Mouse (Mus musculus) cortical plate, adult 2 months (tissue): ENCODE measurements at regions not wholly inside any gene's neighbourhood (a gene's known extent, or its start where the extent isn't known, plus 50 kb on each side); places are given as distances from the start of the nearest gene placed in this dataset.

Source experiments
- H3K27ac ChIP-seq: fragments of 200-500 bp; 2 replicates; pipeline ENCODE4 v1.5.1; 2012; ENCODE audit warnings: low read length, control low read depth, inconsistent platforms; ENCODE audit not compliant: insufficient read depth
- H3K4me1 ChIP-seq: fragments of 200-500 bp; 2 replicates; pipeline ENCODE4 v1.6.1; 2011; ENCODE audit warnings: low read length; ENCODE audit not compliant: control insufficient read depth, insufficient read depth
- H3K4me3 ChIP-seq: fragments of 200-500 bp; 2 replicates; pipeline ENCODE4 v1.5.1; 2011; ENCODE audit warnings: mild to moderate bottlenecking, low read length, control low read depth; ENCODE audit not compliant: insufficient read depth
- CTCF ChIP-seq: fragments of 200-500 bp; IDR thresholded peaks from 2 replicates; pipeline ENCODE4 v1.5.1; 2011; ENCODE audit warnings: mild to moderate bottlenecking, control low read depth, low read length; ENCODE audit not compliant: insufficient read depth; ENCODE audit errors: extremely low read depth
- POLR2A ChIP-seq: fragments of 200-500 bp; IDR thresholded peaks from 2 replicates; pipeline ENCODE4 v1.6.1; 2011; ENCODE audit warnings: mild to moderate bottlenecking, low read length, control low read depth; ENCODE audit not compliant: insufficient read depth; ENCODE audit errors: extremely low read depth

GRCm38 (mm10) chr8:115486904-115487303 is 220.7 kb downstream of the Maf start:
- no peaks in the 10 kb centered on the region for H3K4me1 ChIP-seq
- no peak overlapping the region for H3K27ac ChIP-seq
- no peak overlapping the region for H3K4me3 ChIP-seq
- no peak for TF ChIP-seq POLR2A
- no peak for TF ChIP-seq CTCF

- H3K27ac ChIP-seq, result no peak overlapping the region
Observed at GRCm38 (mm10) chr8:115481136-115481535, 226.5 kb downstream of the Maf start.

GRCm38 (mm10) chr8:115478406-115479060 is 229.1 kb downstream of the Maf start:
- Histone ChIP-seq H3K4me1 (no peaks in the 10 kb centered on the region), H3K4me3 (no peak overlapping the region), H3K27ac (no peak overlapping the region)
- TF ChIP-seq CTCF (no peak), POLR2A (no peak)

More at GRCm38 (mm10) chr8:115481136-115481535, 226.5 kb downstream of the Maf start:
- Histone ChIP-seq H3K4me1 (no peaks in the 10 kb centered on the region), H3K4me3 (no peak overlapping the region)
- TF ChIP-seq POLR2A (no peak), CTCF (no peak)

- H3K4me3 ChIP-seq, result no peak overlapping the region
Observed at GRCm38 (mm10) chr8:115476071-115476470, 231.5 kb downstream of the Maf start.

GRCm38 (mm10) chr8:115475156-115475555 is 232.4 kb downstream of the Maf start:
- no peak for TF ChIP-seq CTCF
- TF ChIP-seq POLR2A, result no peak
- H3K4me1 ChIP-seq, result no peaks in the 10 kb centered on the region
- H3K27ac ChIP-seq, result no peak overlapping the region
- no peak overlapping the region for H3K4me3 ChIP-seq

More at GRCm38 (mm10) chr8:115476071-115476470, 231.5 kb downstream of the Maf start:
- H3K27ac ChIP-seq, result no peak overlapping the region
- TF ChIP-seq POLR2A (no peak), CTCF (no peak)
- H3K4me1 ChIP-seq, result no peaks in the 10 kb centered on the region

GRCm38 (mm10) chr8:115473974-115474373 is 233.6 kb downstream of the Maf start:
- no peak overlapping the region for H3K27ac ChIP-seq
- H3K4me1 ChIP-seq, result no peaks in the 10 kb centered on the region
- H3K4me3 ChIP-seq, result no peak overlapping the region
- TF ChIP-seq CTCF (no peak), POLR2A (no peak)

GRCm38 (mm10) chr8:115466553-115466952 is 241.0 kb downstream of the Maf start:
- Histone ChIP-seq H3K27ac (no peak overlapping the region), H3K4me1 (no peaks in the 10 kb centered on the region), H3K4me3 (no peak overlapping the region)
- TF ChIP-seq CTCF (no peak), POLR2A (no peak)

GRCm38 (mm10) chr8:115466122-115466521 is 241.5 kb downstream of the Maf start:
- no peaks in the 10 kb centered on the region for H3K4me1 ChIP-seq
- TF ChIP-seq CTCF, result no peak
- no peak for TF ChIP-seq POLR2A

GRCm38 (mm10) chr8:115462657-115463056 is 244.9 kb downstream of the Maf start:
- no peaks in the 10 kb centered on the region for H3K4me1 ChIP-seq
- H3K4me3 ChIP-seq, result no peak overlapping the region
- H3K27ac ChIP-seq, result no peak overlapping the region
- TF ChIP-seq POLR2A (no peak), CTCF (no peak)

More at GRCm38 (mm10) chr8:115466122-115466521, 241.5 kb downstream of the Maf start:
- H3K27ac ChIP-seq, result no peak overlapping the region
- H3K4me3 ChIP-seq, result no peak overlapping the region

GRCm38 (mm10) chr8:115458119-115458518 is 249.5 kb downstream of the Maf start:
- TF ChIP-seq POLR2A (no peak), CTCF (no peak)
- Histone ChIP-seq H3K4me1 (no peaks in the 10 kb centered on the region), H3K4me3 (no peak overlapping the region), H3K27ac (no peak overlapping the region)

GRCm38 (mm10) chr8:115450789-115451188 is 256.8 kb downstream of the Maf start:
- no peak overlapping the region for H3K27ac ChIP-seq
- no peaks in the 10 kb centered on the region for H3K4me1 ChIP-seq
- TF ChIP-seq POLR2A, result no peak
- TF ChIP-seq CTCF, result no peak
- H3K4me3 ChIP-seq, result no peak overlapping the region
